Mouse (Mus musculus): ENCODE data around the gene Dnah7b. TPM values are rescaled to one million over a fixed set of nuclear protein-coding genes. Genes with fewer than 3 reads are reported as not detected.
"Not testable (repeated sequence)": the region's sequence is repeated elsewhere in the genome, so short reads cannot be mapped to it uniquely, and the experiment has no call there.

Gene Dnah7b
- polyA plus RNA-seq, 1 experiment, result 39.4 TPM

DNA sequence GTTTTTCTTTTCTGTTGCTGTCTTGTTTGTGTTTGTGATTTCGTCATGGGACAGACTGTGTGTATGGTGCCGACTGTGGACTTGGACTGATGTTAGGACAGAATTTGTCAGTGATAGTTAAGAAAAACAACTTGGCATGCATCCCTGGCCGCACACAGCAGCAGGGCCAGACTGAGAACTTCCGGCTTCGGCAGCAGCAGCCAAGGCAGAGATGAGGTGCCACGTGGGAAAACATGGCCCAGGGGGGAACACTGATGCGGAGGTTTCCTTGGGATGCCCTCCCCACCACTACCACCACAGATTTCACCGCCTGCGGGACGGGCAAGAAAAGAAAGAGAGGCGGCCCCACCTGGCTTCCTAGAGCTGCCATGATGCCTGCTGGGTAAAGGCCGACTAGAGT is 205.8 kb downstream of the Dnah7b start:
- no peaks in the 10 kb centered on the region for H3K27me3 ChIP-seq (ENCODE audit: control insufficient read depth, insufficient read depth, low read length)
- no peak overlapping the region for H3K27ac ChIP-seq (ENCODE audit: control insufficient read depth, insufficient read depth, low read depth, low read length)
- TF ChIP-seq CTCF (IDR thresholded peaks at IDR 0.05; ENCODE audit: control insufficient read depth, insufficient read depth, insufficient replicate concordance, low read depth, low read length) (no peak), POLR2A (IDR thresholded peaks at IDR 0.05; ENCODE audit: control insufficient read depth, low read depth, low read length) (no peak)
- H3K4me1 ChIP-seq (ENCODE audit: control insufficient read depth, insufficient read depth, low read length), result no peaks in the 10 kb centered on the region
- no peaks in the 10 kb centered on the region for H3K36me3 ChIP-seq (ENCODE audit: control insufficient read depth, insufficient read depth, low read length)
- no peak overlapping the region for H3K4me3 ChIP-seq (ENCODE audit: control insufficient read depth, low read depth, low read length)

GRCm38 (mm10) chr1:46278057-46278910 is 212.2 kb downstream of the Dnah7b start:
- not testable (repeated sequence) for H3K27ac ChIP-seq (ENCODE audit: control insufficient read depth, insufficient read depth, low read depth, low read length); H3K36me3 ChIP-seq (ENCODE audit: control insufficient read depth, insufficient read depth, low read length); H3K4me3 ChIP-seq (ENCODE audit: control insufficient read depth, low read depth, low read length); H3K4me1 ChIP-seq (ENCODE audit: control insufficient read depth, insufficient read depth, low read length); H3K27me3 ChIP-seq (ENCODE audit: control insufficient read depth, insufficient read depth, low read length)

DNA sequence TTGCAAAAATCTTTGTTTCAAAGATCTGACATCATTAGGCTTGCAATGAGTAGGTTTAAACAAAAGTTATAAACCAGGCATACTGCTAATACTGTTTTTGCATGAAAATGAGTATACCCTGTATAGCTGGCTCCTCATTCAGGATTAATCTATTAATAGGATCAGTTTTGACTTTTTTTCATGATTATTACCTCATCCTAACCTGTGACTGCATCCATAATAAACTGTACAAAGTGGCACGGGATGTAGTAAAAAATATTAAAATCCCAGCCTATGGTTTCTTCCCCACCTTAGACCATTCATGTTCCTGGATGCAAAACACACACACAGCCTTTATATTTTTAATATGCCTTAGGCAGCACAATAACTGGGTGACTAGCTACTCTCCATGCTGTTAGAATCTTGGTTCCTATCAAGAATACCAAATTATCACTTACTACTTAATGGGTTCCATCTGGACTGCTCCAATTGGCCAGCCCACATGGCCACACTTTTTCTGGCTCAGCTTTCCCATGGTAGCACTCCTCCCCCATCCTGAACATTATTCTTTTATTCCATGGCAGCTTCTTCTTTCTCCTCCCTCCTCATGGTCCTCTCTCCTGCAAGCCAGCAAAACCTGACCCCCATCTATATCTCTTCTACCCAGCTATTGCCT is 212.9 kb downstream of the Dnah7b start:
- not testable (repeated sequence) for H3K36me3 ChIP-seq (ENCODE audit: control insufficient read depth, insufficient read depth, low read length); H3K27me3 ChIP-seq (ENCODE audit: control insufficient read depth, insufficient read depth, low read length); H3K27ac ChIP-seq (ENCODE audit: control insufficient read depth, insufficient read depth, low read depth, low read length); H3K4me3 ChIP-seq (ENCODE audit: control insufficient read depth, low read depth, low read length); H3K4me1 ChIP-seq (ENCODE audit: control insufficient read depth, insufficient read depth, low read length)

DNA sequence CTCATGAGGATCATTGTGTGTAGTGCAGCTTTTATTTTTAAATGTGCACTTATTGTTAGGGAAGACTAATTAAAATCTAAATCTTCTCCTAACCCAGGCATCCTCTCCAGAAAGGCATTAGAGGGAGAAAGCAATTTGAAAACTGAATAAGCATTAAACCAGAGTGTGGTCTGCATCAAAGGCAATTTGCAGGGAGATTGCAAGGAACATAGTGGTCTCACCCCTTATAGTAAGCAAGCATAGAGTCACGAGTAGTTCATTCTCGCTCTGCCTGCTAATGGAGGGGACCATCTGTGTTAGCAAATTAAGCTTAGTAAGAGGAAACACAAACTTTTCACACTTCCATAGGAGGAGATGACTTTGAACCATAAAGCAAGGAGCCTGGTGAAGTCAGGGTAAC is 228.3 kb downstream of the Dnah7b start:
- H3K4me1 ChIP-seq (ENCODE audit: control insufficient read depth, insufficient read depth, low read length); H3K27me3 ChIP-seq (ENCODE audit: control insufficient read depth, insufficient read depth, low read length); H3K36me3 ChIP-seq (ENCODE audit: control insufficient read depth, insufficient read depth, low read length); H3K27ac ChIP-seq (ENCODE audit: control insufficient read depth, insufficient read depth, low read depth, low read length); H3K4me3 ChIP-seq (ENCODE audit: control insufficient read depth, low read depth, low read length): not testable (repeated sequence)

GRCm38 (mm10) chr1:46325942-46326341 is 259.8 kb downstream of the Dnah7b start:
- H3K27ac ChIP-seq (ENCODE audit: control insufficient read depth, insufficient read depth, low read depth, low read length), result not testable (repeated sequence)

DNA sequence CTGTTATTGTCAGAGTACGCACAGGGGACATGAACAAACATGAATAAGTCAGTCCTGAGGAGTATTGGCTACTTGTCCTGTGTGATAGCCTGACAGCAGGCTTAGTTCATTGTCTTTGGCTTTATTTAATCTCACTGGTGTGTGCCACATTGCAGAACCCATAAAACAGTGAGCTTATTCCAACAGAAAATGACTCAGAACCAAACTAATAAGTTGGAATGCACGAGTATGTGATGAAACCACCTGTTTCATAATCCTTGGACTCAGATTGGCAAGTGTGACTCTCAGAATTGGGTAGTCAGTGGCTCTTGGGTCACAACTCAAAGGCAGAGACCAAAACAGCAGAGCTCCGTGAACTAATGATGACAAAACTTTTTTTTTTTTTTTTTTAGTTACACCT is 279.2 kb downstream of the Dnah7b start:
- not testable (repeated sequence) for H3K27ac ChIP-seq (ENCODE audit: control insufficient read depth, insufficient read depth, low read depth, low read length); H3K4me1 ChIP-seq (ENCODE audit: control insufficient read depth, insufficient read depth, low read length); H3K36me3 ChIP-seq (ENCODE audit: control insufficient read depth, insufficient read depth, low read length); H3K27me3 ChIP-seq (ENCODE audit: control insufficient read depth, insufficient read depth, low read length); H3K4me3 ChIP-seq (ENCODE audit: control insufficient read depth, low read depth, low read length)

More at GRCm38 (mm10) chr1:46325942-46326341, 259.8 kb downstream of the Dnah7b start:
- not testable (repeated sequence) for H3K36me3 ChIP-seq (ENCODE audit: control insufficient read depth, insufficient read depth, low read length); H3K4me1 ChIP-seq (ENCODE audit: control insufficient read depth, insufficient read depth, low read length); H3K27me3 ChIP-seq (ENCODE audit: control insufficient read depth, insufficient read depth, low read length); H3K4me3 ChIP-seq (ENCODE audit: control insufficient read depth, low read depth, low read length)

DNA sequence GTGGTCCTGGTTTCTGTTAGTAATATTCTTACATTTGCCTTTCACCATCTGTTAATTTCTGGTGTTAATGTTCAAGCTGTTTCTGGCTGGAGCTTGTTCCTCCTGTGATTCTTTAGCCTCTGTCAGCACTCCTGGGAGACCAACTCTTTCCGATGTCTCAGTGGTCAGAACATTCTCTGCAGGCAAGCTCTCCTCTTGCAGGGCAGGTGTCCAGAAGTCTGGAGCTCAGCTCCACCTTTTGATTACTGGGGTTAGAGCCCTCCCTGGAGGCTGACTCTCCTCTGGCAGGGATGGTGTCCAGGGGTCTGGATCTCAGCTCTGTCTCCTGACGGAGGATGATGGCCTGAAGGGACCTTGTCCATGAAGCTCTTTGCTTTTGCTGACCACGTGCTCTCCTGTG is 314.5 kb downstream of the Dnah7b start:
- not testable (repeated sequence) for H3K4me3 ChIP-seq (ENCODE audit: control insufficient read depth, low read depth, low read length); H3K27me3 ChIP-seq (ENCODE audit: control insufficient read depth, insufficient read depth, low read length); H3K27ac ChIP-seq (ENCODE audit: control insufficient read depth, insufficient read depth, low read depth, low read length); H3K4me1 ChIP-seq (ENCODE audit: control insufficient read depth, insufficient read depth, low read length); H3K36me3 ChIP-seq (ENCODE audit: control insufficient read depth, insufficient read depth, low read length)

DNA sequence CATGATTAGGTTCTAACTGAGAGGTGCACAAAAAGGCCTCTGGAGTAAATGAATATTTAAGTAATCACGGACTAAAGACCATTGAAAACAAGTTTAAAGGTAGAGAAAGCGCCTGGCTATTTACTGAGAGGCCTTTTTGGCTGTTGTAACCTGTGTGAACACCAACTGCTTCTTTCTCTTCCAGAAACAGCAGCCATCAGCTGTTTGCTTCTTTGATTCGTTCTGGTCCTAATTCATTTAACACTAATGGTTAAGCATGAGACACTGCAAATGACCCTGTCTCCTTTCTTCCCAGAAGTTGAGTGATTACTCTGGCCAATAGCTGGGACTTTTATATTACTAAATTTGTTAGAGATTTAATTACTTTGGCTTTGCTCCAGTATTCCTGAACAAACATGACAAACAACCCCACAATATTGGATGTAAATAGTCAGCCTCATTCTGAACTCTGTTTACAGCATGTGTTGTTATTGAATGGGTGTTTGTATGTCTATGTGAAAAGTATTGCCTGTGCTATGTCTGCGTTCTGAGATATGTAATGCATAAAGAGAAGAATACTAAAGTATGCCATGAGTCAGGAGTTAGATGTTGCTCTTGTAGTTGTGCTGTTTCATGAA is 328.7 kb downstream of the Dnah7b start:
- not testable (repeated sequence) for H3K27me3 ChIP-seq (ENCODE audit: control insufficient read depth, insufficient read depth, low read length); H3K4me3 ChIP-seq (ENCODE audit: control insufficient read depth, low read depth, low read length); H3K4me1 ChIP-seq (ENCODE audit: control insufficient read depth, insufficient read depth, low read length); H3K36me3 ChIP-seq (ENCODE audit: control insufficient read depth, insufficient read depth, low read length); H3K27ac ChIP-seq (ENCODE audit: control insufficient read depth, insufficient read depth, low read depth, low read length)
